Mouse (Mus musculus) gastrocnemius, adult 8-10 months (tissue): Measurements from ENCODE around the gene Gm9507. TPM values are rescaled to one million over a fixed set of nuclear protein-coding genes. Genes with fewer than 3 reads are reported as not detected.
"Not testable (repeated sequence)": the region's sequence is repeated elsewhere in the genome, so short reads cannot be mapped to it uniquely, and the experiment has no call there.

Source experiments
- DNase-seq, 2 experiments: peaks; one replicate each; pipeline ENCODE4 v3.0.0; 2022; ENCODE audit warnings: low spot score in 2 of 2
- total RNA-seq, 4 experiments: library from RNA; stranded (reverse); gene quantifications; 2 replicates each; pipeline ENCODE4 v1.2.4; 2022

Gene Gm9507
- total RNA-seq, 4 experiments from 2014 or later: not detected

- not testable (repeated sequence) for DNase-seq
Measured at GRCm38 (mm10) chr10:77772142-77772541, 39.5 kb downstream of the Gm9507 start.

DNA sequence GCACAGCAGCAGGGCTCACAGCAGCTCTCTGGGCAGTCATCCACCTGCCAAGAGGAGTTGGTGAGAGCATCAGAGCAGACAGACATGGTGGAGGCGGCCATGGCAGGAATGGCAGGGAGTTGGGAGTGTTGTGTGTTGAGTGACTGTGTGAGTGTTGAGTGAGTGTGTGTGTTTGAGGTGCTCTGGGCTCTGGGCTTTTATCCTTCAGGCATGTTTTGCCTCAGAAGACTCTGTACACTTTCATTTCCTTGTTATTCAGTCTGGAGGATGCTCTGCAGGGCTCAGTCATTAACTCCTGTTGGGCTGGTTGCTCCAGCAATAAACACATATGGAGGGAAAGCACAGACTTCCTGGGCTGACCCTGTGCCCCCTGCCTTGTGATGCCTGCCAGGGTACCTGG lies 40.4 kb downstream of the Gm9507 start, which contains the start of gene Gm3238:
Gene Gm3238, minus strand, starts transcription at position 101 of the 400 bp plus-strand sequence.
- not testable (repeated sequence) for DNase-seq

GRCm38 (mm10) chr10:77769727-77770126 lies 41.9 kb downstream of the Gm9507 start:
- DNase-seq: no peak

Other genes starting within 250 kb of the Gm9507 start
- gene Pttg1ip, start 230.1 kb downstream of the Gm9507 start, total RNA-seq: 10 to 100 TPM; 15.4 to 30.1 (median 25.8) TPM
- gene Sumo3, start 205.7 kb downstream of the Gm9507 start, total RNA-seq: 10 to 100 TPM; 38.7 to 59.9 (median 41.6) TPM
- gene Gm49325, start 205.6 kb downstream of the Gm9507 start, total RNA-seq: 10 to 100 TPM in 2 of 4 experiments, 1 to 10 TPM in 2; 5.7 to 18.3 (median 11.6) TPM
- gene Ube2g2, start 189.6 kb downstream of the Gm9507 start, total RNA-seq: 100 to 1,000 TPM in 2 of 4 experiments, 10 to 100 TPM in 2; 81.6 to 141 (median 104) TPM
- not detected for gene Tspear, start 125.3 kb downstream of the Gm9507 start, total RNA-seq
- gene Gm19402, start 121.1 kb downstream of the Gm9507 start, total RNA-seq: not detected
- not detected for gene Gm9508, start 114.6 kb downstream of the Gm9507 start, total RNA-seq
- not detected for gene Gm10272, start 105.2 kb downstream of the Gm9507 start, total RNA-seq
- not detected for gene Gm10024, start 100.4 kb downstream of the Gm9507 start, total RNA-seq
- gene Gm10142, start 96.0 kb downstream of the Gm9507 start, total RNA-seq: not detected
- gene Krtap12-1, start 91.2 kb downstream of the Gm9507 start, total RNA-seq: not detected
- gene Gm10100, start 85.4 kb downstream of the Gm9507 start, total RNA-seq: not detected
- not detected for gene Gm18596, start 69.2 kb downstream of the Gm9507 start, total RNA-seq
- not detected for gene Gm9736, start 60.5 kb downstream of the Gm9507 start, total RNA-seq
- not detected for gene Gm3233, start 52.2 kb downstream of the Gm9507 start, total RNA-seq
- gene Gm3238, start 40.5 kb downstream of the Gm9507 start, total RNA-seq: not detected
- not detected for gene Gm7138, start 34.9 kb downstream of the Gm9507 start, total RNA-seq
- gene Gm3250, start 29.3 kb downstream of the Gm9507 start, total RNA-seq: not detected
- not detected for gene Gm7137, start 23.6 kb downstream of the Gm9507 start, total RNA-seq
- gene Gm9639, start 16.8 kb downstream of the Gm9507 start, total RNA-seq: not detected
- not detected for gene Gm19668, start 12.7 kb downstream of the Gm9507 start, total RNA-seq
- not detected for gene Gm2696, start 2.8 kb upstream of the Gm9507 start, total RNA-seq
- not detected for gene Krtap10-4, start 15.3 kb upstream of the Gm9507 start, total RNA-seq
- not detected for gene Krtap10-10, start 24.1 kb upstream of the Gm9507 start, total RNA-seq
- gene Gm36176, start 35.0 kb upstream of the Gm9507 start, total RNA-seq: not detected
- not detected for gene Gm10318, start 41.0 kb upstream of the Gm9507 start, total RNA-seq
- not detected for gene Gm3285, start 50.1 kb upstream of the Gm9507 start, total RNA-seq
- gene Lrrc3, start 90.7 kb upstream of the Gm9507 start, total RNA-seq: under 1 TPM; 0.07 to 0.49 (median 0.08) TPM
- gene Trpm2, start 158.7 kb upstream of the Gm9507 start, total RNA-seq: under 1 TPM in 2 of 4 experiments, not detected in 2; 0.07 to 0.20 TPM
- 1 to 10 TPM; 3.2 to 4.7 (median 3.4) TPM for gene 1810043G02Rik, start 166.7 kb upstream of the Gm9507 start, total RNA-seq
- gene Pfkl, start 198.2 kb upstream of the Gm9507 start, total RNA-seq: 10 to 100 TPM in 1 of 4 experiments, 1 to 10 TPM in 3; 7.0 to 10.6 (median 7.2) TPM
- gene Dnmt3l, start 230.1 kb upstream of the Gm9507 start, total RNA-seq: not detected
- gene Aire, start 231.8 kb upstream of the Gm9507 start, total RNA-seq: not detected